16 mouse cellular contexts compared by ENCODE assay signal in genomic region chr11:75964476-75964730, GRCm38 (mm10). TPM values are rescaled to one million over a fixed set of nuclear protein-coding genes. Genes with fewer than 3 reads are reported as not detected.
A peak's percentile ranks its signal among the peaks of the same experiment; 100 is the strongest.
DNase-seq lines count a peak whose midpoint lies in the region; ATAC-seq and TF ChIP-seq lines count a peak whose summit lies in the region.
"Had no signal": no experiment of that assay in that cellular context is flagged by ENCODE, and none has a peak within 500 bp of the region (broad histone marks: within the 10 kb centered on the region; RNA-seq: fewer than 3 reads in every experiment).

No protein-coding gene starts in this region.

- no peak for DNase-seq in heart, adult 9 months (ENCODE audit: low spot score in 2 of 2)
- no peak for DNase-seq in testis, postnatal 10 days (ENCODE audit: low spot score)
- DNase-seq in left cerebral cortex, postnatal 10 days (ENCODE audit: extremely low spot score in 1 of 2, low spot score in 2 of 2): no peak
- DNase-seq: adrenal gland, postnatal 25 days; gastrocnemius, postnatal 10 days; heart, adult 2 months; heart, postnatal 14 days; liver, embryonic 13.5 days had no signal

- no peaks in the 10 kb centered on the region for H3K9me3 ChIP-seq in heart, embryonic 13.5 days
- H3K9me3 ChIP-seq in limb, embryonic 13.5 days: no peaks in the 10 kb centered on the region
- H3K9me3 ChIP-seq: kidney, embryonic 15.5 days; liver, embryonic 13.5 days; lung, embryonic 15.5 days had no signal

- intact Hi-C loops in left cerebral cortex, postnatal 10 days (cut with DNase I): no loop called here

- peaks cover 31% of the 10 kb centered on the region for H3K4me1 ChIP-seq in heart, embryonic 13.5 days
- peaks cover 28% of the 10 kb centered on the region for H3K4me1 ChIP-seq in testis, adult 2 months (ENCODE audit: control insufficient read depth, insufficient read depth, low read length)
- peaks cover 25% of the 10 kb centered on the region for H3K4me1 ChIP-seq in limb, embryonic 13.5 days

- H3K9ac ChIP-seq in heart, embryonic 13.5 days: 0 out of 2 replicates have a peak overlapping the region, but pooled peaks have one; percentile 28
- H3K9ac ChIP-seq in limb, embryonic 13.5 days: no peak overlapping the region
- H3K9ac ChIP-seq: kidney, embryonic 15.5 days; liver, embryonic 13.5 days; lung, embryonic 15.5 days had no signal

- no peaks in the 10 kb centered on the region for H3K36me3 ChIP-seq in heart, embryonic 13.5 days
- H3K36me3 ChIP-seq in testis, adult 2 months (ENCODE audit: control insufficient read depth, insufficient read depth, low read length): no peaks in the 10 kb centered on the region
- H3K36me3 ChIP-seq in limb, embryonic 13.5 days: no peaks in the 10 kb centered on the region
- H3K36me3 ChIP-seq: kidney, embryonic 15.5 days; liver, embryonic 13.5 days; lung, embryonic 15.5 days had no signal

- 55% methylated on average over 4 of the region's 4 CpGs for WGBS in heart, embryonic 13.5 days
- 54% methylated on average over 4 of the region's 4 CpGs for WGBS in limb, embryonic 13.5 days

- H3K4me2 ChIP-seq in heart, embryonic 13.5 days: no peak overlapping the region
- H3K4me2 ChIP-seq in limb, embryonic 13.5 days (replicated peaks): 0 out of 2 replicates have a peak overlapping the region, but pooled peaks have one; percentile 11
- H3K4me2 ChIP-seq: kidney, embryonic 15.5 days; liver, embryonic 13.5 days; lung, embryonic 15.5 days had no signal

- no peak for TF ChIP-seq POLR2A in testis, adult 2 months (IDR thresholded peaks at IDR 0.05; ENCODE audit: control insufficient read depth, low read depth, low read length)

- TF ChIP-seq CTCF in testis, adult 2 months (IDR thresholded peaks at IDR 0.05; ENCODE audit: control insufficient read depth, insufficient read depth, insufficient replicate concordance, low read depth, low read length): no peak

- H3K27ac ChIP-seq in heart, embryonic 13.5 days (replicated peaks): no peak overlapping the region
- peak overlapping the region; percentile 10; the same call in 1 of the 2 replicates for H3K27ac ChIP-seq in testis, adult 2 months (ENCODE audit: control insufficient read depth, insufficient read depth, low read depth, low read length)
- H3K27ac ChIP-seq in limb, embryonic 13.5 days: no peak overlapping the region
- H3K27ac ChIP-seq: heart, adult 2 months; liver, embryonic 13.5 days; lung, embryonic 15.5 days had no signal

- no peak for ATAC-seq in heart, embryonic 13.5 days (ENCODE audit: extremely low read depth, insufficient number of reproducible peaks, low FRiP score, low TSS enrichment)
- no peak for ATAC-seq in limb, embryonic 13.5 days (ENCODE audit: low FRiP score, low read depth)
- no peak for ATAC-seq in monocyte, adult 5-6 weeks (replicated peaks; ENCODE audit: insufficient number of reproducible peaks, low FRiP score, low TSS enrichment, poor library complexity, severe bottlenecking)
- ATAC-seq: activated CD4-positive, CD25-positive, alpha-beta regulatory T cell, adult 4 months had no signal

- H3K27me3 ChIP-seq in heart, embryonic 13.5 days (replicated peaks): peaks cover 33% of the 10 kb centered on the region
- no peaks in the 10 kb centered on the region for H3K27me3 ChIP-seq in testis, adult 2 months (ENCODE audit: control insufficient read depth, insufficient read depth, low read length)
- peaks cover 34% of the 10 kb centered on the region for H3K27me3 ChIP-seq in limb, embryonic 13.5 days

- no peak overlapping the region for H3K4me3 ChIP-seq in heart, embryonic 13.5 days
- no peak overlapping the region for H3K4me3 ChIP-seq in testis, adult 2 months (ENCODE audit: control insufficient read depth, low read depth, low read length)
- no peak overlapping the region for H3K4me3 ChIP-seq in limb, embryonic 13.5 days
- H3K4me3 ChIP-seq: heart, adult 2 months; kidney, embryonic 15.5 days; liver, embryonic 13.5 days; lung, embryonic 15.5 days had no signal

RNA-seq across cellular contexts. Expression of gene Rph3al, which starts 26.2 kb away (rescaled TPM):
- polyA plus RNA-seq in heart, embryonic 13.5 days (2015; fragmentation: Nextera tagmentation; extraction: Ambion mirVana): 5.3 and 5.4 TPM in 2 replicates
- 0.91 and 1.8 TPM in 2 replicates for polyA plus RNA-seq in testis, adult 2 months (2012; rRNA removed)
- polyA plus RNA-seq in limb, embryonic 13.5 days (2015; fragmentation: Nextera tagmentation; extraction: Ambion mirVana): 2.5 and 2.6 TPM in 2 replicates
- 1 to 10 TPM; 3.1 to 3.8 TPM for total RNA-seq in left cerebral cortex, postnatal 10 days (2021)
- 2.3 to 4.9 TPM (median 4.6 TPM) in 3 replicates for total RNA-seq in monocyte, adult 5-6 weeks (2017)

RNA-seq across cellular contexts. Expression of gene 1700016K19Rik, which starts 35.3 kb away (rescaled TPM):
- polyA plus RNA-seq in heart, embryonic 13.5 days (2015; fragmentation: Nextera tagmentation; extraction: Ambion mirVana): not detected in 2 replicates
- polyA plus RNA-seq in testis, adult 2 months (2012; rRNA removed): 287 and 288 TPM in 2 replicates
- polyA plus RNA-seq in limb, embryonic 13.5 days (2015; fragmentation: Nextera tagmentation; extraction: Ambion mirVana): 0.22 and 0.64 TPM in 2 replicates
- total RNA-seq in left cerebral cortex, postnatal 10 days (2021): 1 to 10 TPM; 4.5 to 6.2 TPM
- total RNA-seq in monocyte, adult 5-6 weeks (2017): 0.43 TPM in 1 of 3 replicates, not detected in the others
- total RNA-seq: adrenal gland, postnatal 25 days; gastrocnemius, postnatal 10 days; heart, adult 2 months had no signal
- polyA plus RNA-seq: C2C12; liver, embryonic 13.5 days had no signal

Comparison
In these comparisons a context has a peak if more than half of its experiments do, and no peak if none do; other contexts are left out.
1. RNA of gene 1700016K19Rik, which starts 35.3 kb away (polyA plus RNA-seq): 287 to 288 TPM in testis, adult 2 months; 0.22 to 0.64 TPM in limb, embryonic 13.5 days and not detected in heart, embryonic 13.5 days; every median in the first group is over 100 times any median in the second.